Mouse (Mus musculus) limb, embryonic 11.5 days (tissue): ENCODE results near the gene Tbx19. TPM values are rescaled to one million over a fixed set of nuclear protein-coding genes. Genes with fewer than 3 reads are reported as not detected.

ENCODE experiments used
- ATAC-seq: fragments of 200-750 bp; cut with Nextera tagmentation; 2 replicates; pipeline ENCODE4 v1.8.0; 2017; ENCODE audit warnings: low read depth; ENCODE audit not compliant: insufficient number of reproducible peaks, low FRiP score, low TSS enrichment
- DNase-seq: peaks from one replicate; pipeline ENCODE4 v3.0.0-alpha.2; 2015; ENCODE audit warnings: low spot score
- H3K27ac ChIP-seq: fragments of 300-500 bp; sonication (generic); replicated peaks from 2 replicates; pipeline ENCODE4 v1.5.1; 2014; ENCODE audit warnings: low read depth, mild to moderate bottlenecking, low read length
- H3K27me3 ChIP-seq: fragments of 300-500 bp; sonication (generic); 2 replicates; pipeline ENCODE4 v1.6.1; 2014; ENCODE audit warnings: mild to moderate bottlenecking, low read length, mixed read lengths; ENCODE audit not compliant: control insufficient read depth, insufficient read depth
- H3K36me3 ChIP-seq: fragments of 300-500 bp; sonication (generic); 2 replicates; pipeline ENCODE4 v1.6.1; 2014; ENCODE audit warnings: mild to moderate bottlenecking, low read length, moderate library complexity, mixed read lengths; ENCODE audit not compliant: control insufficient read depth, insufficient read depth
- H3K4me1 ChIP-seq: fragments of 300-500 bp; sonication (generic); 2 replicates; pipeline ENCODE4 v1.6.1; 2014; ENCODE audit warnings: low read length, mixed read lengths; ENCODE audit not compliant: control insufficient read depth, insufficient read depth
- H3K4me2 ChIP-seq: fragments of 300-500 bp; sonication (generic); 2 replicates; pipeline ENCODE4 v1.6.1; 2014; ENCODE audit warnings: low read depth, mild to moderate bottlenecking, moderate library complexity; ENCODE audit not compliant: severe bottlenecking
- H3K4me3 ChIP-seq: fragments of 300-500 bp; sonication (generic); 2 replicates; pipeline ENCODE4 v1.5.1; 2014; ENCODE audit warnings: low read depth, low read length
- H3K9ac ChIP-seq: fragments of 300-500 bp; sonication (generic); 2 replicates; pipeline ENCODE4 v1.6.1; 2014; ENCODE audit warnings: mild to moderate bottlenecking, low read length
- H3K9me3 ChIP-seq: fragments of 300-500 bp; sonication (generic); 2 replicates; pipeline ENCODE4 v1.6.1; 2016; ENCODE audit warnings: low read length; ENCODE audit not compliant: control insufficient read depth
- WGBS: fragments of 180-500 bp; shearing (Covaris S2); extraction: QIAGEN DNeasy Blood & Tissue Kit; methylation state at CpG from one replicate; pipeline ENCODE4 v1.1.7; 2014; 5-methylcytosine and 5-hydroxymethylcytosine counted together
- polyA plus RNA-seq: library from polyadenylated mRNA; unstranded; fragments of >200 nt; fragmentation: Nextera tagmentation; extraction: Ambion mirVana; gene quantifications from 2 replicates; pipeline ENCODE4 v1.2.1, GENCODE M21; 2014

The Tbx19 gene
- polyA plus RNA-seq, 1 experiment from 2014 or later: 0.05 TPM

DNA sequence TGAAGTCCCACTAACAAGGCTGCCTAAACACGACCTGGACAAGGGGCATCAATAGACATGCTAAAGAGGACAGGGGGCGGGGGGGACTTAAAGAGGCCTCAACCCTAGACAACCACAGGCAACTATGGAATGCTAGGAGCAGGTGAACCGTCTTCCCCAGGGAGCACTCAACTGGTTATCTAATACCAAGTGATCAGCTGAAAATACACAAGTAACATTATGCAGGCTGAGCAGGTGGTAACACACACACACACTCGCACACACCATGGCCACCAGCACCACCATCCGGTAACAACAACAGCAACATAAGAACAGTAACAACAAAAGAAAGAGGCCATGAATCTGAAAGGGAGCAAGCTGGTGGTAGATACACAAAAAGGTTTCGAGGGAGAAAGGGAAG, 29.5 kb upstream of the Tbx19 start:
- Histone ChIP-seq H3K27me3 (no peaks in the 10 kb centered on the region), H3K27ac (no peak overlapping the region), H3K4me2 (no peak overlapping the region), H3K9ac (no peak overlapping the region), H3K4me1 (0 out of 2 replicates have a peak, but pooled peaks cover 3% of the 10 kb centered on the region), H3K36me3 (no peaks in the 10 kb centered on the region), H3K4me3 (no peak overlapping the region), H3K9me3 (no peaks in the 10 kb centered on the region)
- ATAC-seq (no peak), DNase-seq (no peak)
- 81% methylated on average over 6 of the region's 6 CpGs for WGBS

DNA sequence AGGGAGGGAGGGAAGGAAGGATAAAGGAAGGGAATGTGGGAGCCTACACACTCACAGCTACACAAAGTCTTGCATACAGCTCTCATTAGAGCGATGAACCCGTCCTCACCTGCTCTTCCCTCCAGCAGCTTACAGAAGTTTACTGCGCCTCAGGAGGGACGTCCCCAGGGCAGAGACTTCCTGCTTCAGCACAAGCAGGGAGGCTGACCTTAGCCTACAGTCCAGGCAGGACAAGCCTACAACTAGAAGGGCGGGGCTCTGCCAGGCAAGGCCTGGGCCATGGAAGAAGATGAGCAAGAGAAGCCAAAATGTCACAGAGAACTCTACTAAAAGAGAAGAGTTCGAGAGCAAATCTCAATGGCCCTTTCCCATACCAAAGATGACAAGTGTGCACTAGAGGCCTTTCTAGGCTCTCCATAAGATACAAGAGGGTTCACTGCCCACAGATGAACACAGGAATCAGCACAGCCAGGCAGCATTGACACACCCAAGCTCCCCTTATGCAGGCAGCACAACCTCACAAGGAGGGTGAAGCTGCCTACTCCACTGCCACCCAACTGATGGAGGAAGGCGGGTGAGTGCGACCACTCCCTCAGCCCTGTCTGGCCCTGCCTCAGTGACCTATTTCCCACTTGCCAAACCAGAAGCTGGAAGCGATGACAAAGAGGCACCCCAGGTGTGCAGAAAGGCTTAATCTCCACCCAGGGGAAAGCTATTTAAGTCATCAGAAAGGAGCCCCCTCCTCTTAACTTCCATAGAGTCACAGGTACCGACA, 28.4 kb upstream of the Tbx19 start:
- no peak for DNase-seq
- no peak overlapping the region for H3K4me2 ChIP-seq
- H3K27ac ChIP-seq: no peak overlapping the region
- no peak overlapping the region for H3K9ac ChIP-seq
- no peaks in the 10 kb centered on the region for H3K9me3 ChIP-seq
- no peak for ATAC-seq
- no peak overlapping the region for H3K4me3 ChIP-seq
- H3K36me3 ChIP-seq: no peaks in the 10 kb centered on the region
- no peaks in the 10 kb centered on the region for H3K27me3 ChIP-seq
- 76% methylated on average over 10 of the region's 10 CpGs for WGBS
- no peaks in the 10 kb centered on the region for H3K4me1 ChIP-seq

DNA sequence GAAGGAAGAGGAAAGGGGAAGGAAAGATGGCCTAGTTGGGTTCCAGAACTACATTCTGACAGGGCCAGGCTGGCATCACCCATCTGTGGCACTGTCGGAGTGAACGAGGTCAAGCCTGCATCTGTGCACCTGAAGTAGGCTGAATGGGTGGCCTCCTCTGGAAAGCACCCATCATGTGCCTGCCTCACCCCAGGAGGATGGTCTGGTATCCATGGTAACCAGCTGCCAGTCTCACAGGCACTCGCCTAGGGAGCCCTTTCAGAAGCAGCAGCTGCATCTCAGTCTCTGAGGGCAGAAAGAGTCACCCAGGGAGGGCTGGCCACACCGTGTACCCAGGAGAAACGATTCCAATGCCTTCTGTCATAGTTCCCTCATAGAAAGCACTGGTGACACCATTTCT, 26.8 kb upstream of the Tbx19 start:
- H3K9ac ChIP-seq: no peak overlapping the region
- H3K27me3 ChIP-seq: no peaks in the 10 kb centered on the region
- H3K4me3 ChIP-seq: no peak overlapping the region
- no peaks in the 10 kb centered on the region for H3K36me3 ChIP-seq
- no peaks in the 10 kb centered on the region for H3K4me1 ChIP-seq
- no peaks in the 10 kb centered on the region for H3K9me3 ChIP-seq
- 76% methylated on average over 5 of the region's 5 CpGs for WGBS
- no peak overlapping the region for H3K27ac ChIP-seq
- ATAC-seq: no peak
- DNase-seq: no peak
- no peak overlapping the region for H3K4me2 ChIP-seq

DNA sequence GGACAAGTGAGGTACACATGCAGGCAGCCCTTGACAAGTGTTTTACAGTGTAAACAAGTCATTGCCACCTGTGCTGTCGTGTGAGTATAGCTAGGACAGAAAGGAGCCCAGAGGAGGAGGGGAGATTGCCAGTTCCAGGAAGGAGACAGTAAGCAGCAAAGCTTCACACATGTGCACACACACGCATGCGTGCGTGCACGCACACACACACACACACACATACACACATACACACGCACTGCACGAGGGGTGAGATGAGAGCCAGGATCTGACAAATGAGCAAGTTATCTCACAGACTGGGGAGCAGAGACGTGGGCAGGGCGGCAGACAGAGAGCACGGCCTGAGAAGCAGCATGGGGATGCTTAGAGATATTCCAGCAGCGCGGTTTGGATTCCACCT, 25.9 kb upstream of the Tbx19 start:
- Histone ChIP-seq H3K4me1 (no peaks in the 10 kb centered on the region), H3K4me2 (no peak overlapping the region), H3K27me3 (no peaks in the 10 kb centered on the region), H3K36me3 (no peaks in the 10 kb centered on the region), H3K4me3 (no peak overlapping the region), H3K9ac (no peak overlapping the region), H3K9me3 (no peaks in the 10 kb centered on the region), H3K27ac (no peak overlapping the region)
- no peak for ATAC-seq
- DNase-seq: no peak
- WGBS: 88% methylated on average over 12 of the region's 12 CpGs

DNA sequence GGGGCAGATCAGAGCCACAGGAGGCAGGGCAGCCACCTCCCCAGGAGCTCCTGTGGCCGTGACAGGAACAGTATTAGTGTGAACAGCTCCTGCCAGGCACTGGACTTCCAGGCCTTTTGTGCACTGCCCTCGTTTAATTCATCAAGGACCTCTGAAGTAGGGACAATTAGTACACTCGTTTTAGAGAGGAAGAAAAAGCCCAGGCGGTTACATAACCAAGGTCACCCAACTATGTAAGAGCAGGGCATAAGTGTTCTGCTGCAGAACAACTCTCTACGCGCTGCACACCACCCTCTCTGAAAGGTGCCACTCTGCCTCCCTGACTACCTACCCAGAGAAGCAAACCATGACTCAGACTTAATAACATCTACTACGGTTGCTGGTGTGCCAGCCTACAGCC, 24.5 kb upstream of the Tbx19 start:
- no peak for ATAC-seq
- DNase-seq: no peak
- Histone ChIP-seq H3K4me1 (no peaks in the 10 kb centered on the region), H3K36me3 (no peaks in the 10 kb centered on the region), H3K9ac (no peak overlapping the region), H3K27me3 (no peaks in the 10 kb centered on the region), H3K27ac (no peak overlapping the region), H3K4me2 (no peak overlapping the region), H3K9me3 (no peaks in the 10 kb centered on the region), H3K4me3 (no peak overlapping the region)
- WGBS: 69% methylated on average over 7 of the region's 7 CpGs

DNA sequence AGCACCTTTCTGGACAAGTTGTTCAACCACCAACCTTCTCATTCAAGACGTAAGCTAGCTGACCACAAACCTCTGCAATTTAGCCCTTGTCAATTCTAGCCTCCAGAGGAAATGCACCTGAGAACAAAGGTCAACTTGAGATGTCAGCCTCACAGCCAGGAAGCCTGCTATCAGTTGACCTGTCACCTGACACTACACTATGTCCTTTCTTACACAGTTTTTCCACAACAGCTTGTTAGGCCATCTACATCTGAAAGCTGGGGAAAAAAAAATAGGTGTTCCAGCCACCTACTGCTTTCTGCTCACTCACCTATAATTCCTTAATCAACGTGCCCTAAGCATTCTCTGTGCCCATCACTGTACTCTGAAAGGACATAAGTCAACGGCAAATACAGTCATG, 23.6 kb upstream of the Tbx19 start:
- Histone ChIP-seq H3K9ac (no peak overlapping the region), H3K36me3 (no peaks in the 10 kb centered on the region), H3K4me1 (no peaks in the 10 kb centered on the region), H3K27ac (no peak overlapping the region), H3K27me3 (no peaks in the 10 kb centered on the region), H3K9me3 (no peaks in the 10 kb centered on the region), H3K4me3 (no peak overlapping the region), H3K4me2 (no peak overlapping the region)
- WGBS: 85% methylated on average over 3 of the region's 3 CpGs
- no peak for ATAC-seq
- DNase-seq: no peak

DNA sequence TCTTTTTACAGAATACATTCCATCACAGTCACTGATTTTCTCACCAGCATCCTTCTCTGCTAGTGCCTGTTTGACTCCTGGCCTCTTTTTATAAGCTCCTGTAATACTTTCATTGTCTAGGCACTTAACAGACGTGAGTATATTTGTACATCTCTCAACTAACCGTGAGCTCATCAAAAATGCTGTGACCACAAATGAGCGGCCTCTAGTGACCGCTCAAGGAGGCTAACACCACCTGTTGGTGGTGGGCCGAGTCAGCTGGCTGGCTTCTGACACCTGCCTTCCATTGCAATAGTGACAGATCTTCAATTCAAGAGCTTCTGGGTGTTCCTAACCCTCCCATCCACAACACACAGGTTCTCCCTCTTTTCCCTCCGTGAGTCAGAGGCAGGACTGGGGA, 22.8 kb upstream of the Tbx19 start:
- ATAC-seq (no peak), DNase-seq (no peak)
- WGBS: 81% methylated on average over 6 of the region's 6 CpGs
- Histone ChIP-seq H3K4me3 (no peak overlapping the region), H3K4me2 (no peak overlapping the region), H3K4me1 (no peaks in the 10 kb centered on the region), H3K9me3 (no peaks in the 10 kb centered on the region), H3K27ac (no peak overlapping the region), H3K27me3 (no peaks in the 10 kb centered on the region), H3K9ac (no peak overlapping the region), H3K36me3 (0 out of 2 replicates have a peak, but pooled peaks cover 3% of the 10 kb centered on the region)

DNA sequence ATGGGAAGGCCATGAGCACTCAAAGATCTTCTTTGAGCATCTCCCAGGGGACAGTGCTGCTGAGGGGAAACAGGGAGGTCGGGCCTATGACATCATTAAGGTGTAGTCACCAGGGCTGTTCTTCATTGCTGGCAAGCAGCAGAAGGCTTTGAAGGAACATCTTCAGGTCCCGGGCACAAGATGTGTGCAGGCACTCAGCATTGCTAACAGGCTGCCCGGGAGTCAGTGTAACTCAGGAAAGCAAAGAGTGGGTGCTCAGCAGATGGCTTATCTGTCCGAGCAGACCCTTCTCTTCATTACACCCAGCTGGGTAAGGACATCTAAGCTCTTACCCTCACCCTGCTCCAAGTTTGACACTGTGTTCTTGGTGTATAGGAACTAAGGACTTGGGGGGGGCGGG, 18.7 kb upstream of the Tbx19 start:
- Histone ChIP-seq H3K27ac (no peak overlapping the region), H3K9me3 (no peaks in the 10 kb centered on the region), H3K4me2 (no peak overlapping the region), H3K4me1 (no peaks in the 10 kb centered on the region), H3K4me3 (no peak overlapping the region), H3K9ac (no peak overlapping the region), H3K36me3 (0 out of 2 replicates have a peak, but pooled peaks cover 3% of the 10 kb centered on the region), H3K27me3 (no peaks in the 10 kb centered on the region)
- ATAC-seq: no peak
- no peak for DNase-seq
- 85% methylated on average over 5 of the region's 5 CpGs for WGBS

DNA sequence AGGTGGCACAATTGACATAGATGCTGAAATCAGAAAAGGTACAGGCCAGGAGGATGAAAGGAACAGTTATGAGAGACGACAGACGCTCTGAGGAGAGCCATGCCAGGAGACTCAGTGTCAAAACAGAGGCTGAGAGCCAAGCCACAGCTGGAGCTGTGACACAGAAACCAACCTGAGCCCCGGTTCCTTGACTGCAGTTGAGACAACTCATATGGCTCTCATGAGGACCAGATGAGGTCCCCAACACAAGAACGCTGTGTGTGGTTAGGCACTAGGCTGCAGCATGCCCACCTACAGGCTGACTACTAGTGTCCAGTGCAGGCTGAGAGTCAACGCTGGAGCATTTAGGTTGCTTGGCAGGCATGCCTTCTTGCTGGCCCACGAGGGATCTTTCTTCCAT, 17.5 kb upstream of the Tbx19 start:
- no peaks in the 10 kb centered on the region for H3K9me3 ChIP-seq
- no peaks in the 10 kb centered on the region for H3K27me3 ChIP-seq
- 87% methylated on average over 6 of the region's 6 CpGs for WGBS
- no peak overlapping the region for H3K9ac ChIP-seq
- H3K4me3 ChIP-seq: no peak overlapping the region
- H3K4me1 ChIP-seq: no peaks in the 10 kb centered on the region
- ATAC-seq: no peak
- H3K36me3 ChIP-seq: 0 out of 2 replicates have a peak, but pooled peaks cover 3% of the 10 kb centered on the region
- no peak overlapping the region for H3K4me2 ChIP-seq
- DNase-seq: no peak
- no peak overlapping the region for H3K27ac ChIP-seq
